Mouse (Mus musculus) heart, postnatal 0 days (tissue): Measurements from ENCODE around the gene Chrna10. TPM values are rescaled to one million over a fixed set of nuclear protein-coding genes. Genes with fewer than 3 reads are reported as not detected.

ENCODE experiments used
- ATAC-seq: fragments of 200-750 bp; cut with Nextera tagmentation; 2 replicates; pipeline ENCODE4 v1.8.0; 2017; ENCODE audit warnings: low read depth, moderate number of reproducible peaks, moderate library complexity; ENCODE audit not compliant: insufficient read depth
- DNase-seq: peaks from one replicate; pipeline ENCODE4 v3.0.0-alpha.2; 2016; ENCODE audit warnings: low spot score
- H3K27ac ChIP-seq: fragments of 300-500 bp; sonication (generic); 2 replicates; pipeline ENCODE4 v1.5.1; 2014; ENCODE audit warnings: low read depth, mild to moderate bottlenecking
- H3K27me3 ChIP-seq: fragments of 300-500 bp; sonication (generic); 2 replicates; pipeline ENCODE4 v1.6.1; 2014; ENCODE audit warnings: low read length, mixed read lengths; ENCODE audit not compliant: control insufficient read depth, insufficient read depth
- H3K36me3 ChIP-seq: fragments of 300-500 bp; sonication (generic); replicated peaks from 2 replicates; pipeline ENCODE4 v1.6.1; 2014; ENCODE audit warnings: low read length, mixed read lengths; ENCODE audit not compliant: control insufficient read depth, insufficient read depth
- H3K4me1 ChIP-seq: fragments of 300-500 bp; sonication (generic); 2 replicates; pipeline ENCODE4 v1.6.1; 2014; ENCODE audit warnings: antibody characterized with exemption; ENCODE audit not compliant: control insufficient read depth, insufficient read depth
- H3K4me2 ChIP-seq: fragments of 300-500 bp; sonication (generic); 2 replicates; pipeline ENCODE4 v1.6.1; 2014; ENCODE audit warnings: low read depth, mild to moderate bottlenecking, low read length, moderate library complexity
- H3K4me3 ChIP-seq: fragments of 300-500 bp; sonication (generic); 2 replicates; pipeline ENCODE4 v1.5.1; 2014; ENCODE audit warnings: low read depth, low read length
- H3K9ac ChIP-seq: fragments of 300-500 bp; sonication (generic); replicated peaks from 2 replicates; pipeline ENCODE4 v1.6.1; 2014; ENCODE audit warnings: low read depth, low read length, mixed read lengths
- H3K9me3 ChIP-seq: fragments of 300-500 bp; sonication (generic); replicated peaks from 2 replicates; pipeline ENCODE4 v1.6.1; 2016; ENCODE audit warnings: low read length; ENCODE audit not compliant: control insufficient read depth
- CTCF ChIP-seq: IDR thresholded peaks from 2 replicates; pipeline ENCODE4 v1.5.1; 2016; ENCODE audit warnings: antibody characterized with exemption, control low read depth, low read depth
- EP300 ChIP-seq: IDR thresholded peaks from 2 replicates; pipeline ENCODE4 v1.6.1; 2016; ENCODE audit warnings: antibody characterized with exemption, low read depth
- WGBS: fragments of 180-500 bp; shearing (Covaris S2); extraction: QIAGEN DNeasy Blood & Tissue Kit; methylation state at CpG from one replicate; pipeline ENCODE4 v1.1.7; 2014; 5-methylcytosine and 5-hydroxymethylcytosine counted together
- polyA plus RNA-seq: library from polyadenylated mRNA; unstranded; fragments of >200 nt; fragmentation: Nextera tagmentation; extraction: Ambion mirVana; gene quantifications from 2 replicates; pipeline ENCODE4 v1.2.1, GENCODE M21; 2015
- total RNA-seq: library from RNA; depleted of rRNA; stranded (reverse); fragments of >200 nt; gene quantifications from 2 replicates; pipeline ENCODE4 v1.2.3, GENCODE M21; 2014; ENCODE audit warnings: low replicate concordance

The Chrna10 gene
- total and polyA plus RNA-seq, 2 experiments from 2014 or later = 0.14 to 0.92 TPM

DNA sequence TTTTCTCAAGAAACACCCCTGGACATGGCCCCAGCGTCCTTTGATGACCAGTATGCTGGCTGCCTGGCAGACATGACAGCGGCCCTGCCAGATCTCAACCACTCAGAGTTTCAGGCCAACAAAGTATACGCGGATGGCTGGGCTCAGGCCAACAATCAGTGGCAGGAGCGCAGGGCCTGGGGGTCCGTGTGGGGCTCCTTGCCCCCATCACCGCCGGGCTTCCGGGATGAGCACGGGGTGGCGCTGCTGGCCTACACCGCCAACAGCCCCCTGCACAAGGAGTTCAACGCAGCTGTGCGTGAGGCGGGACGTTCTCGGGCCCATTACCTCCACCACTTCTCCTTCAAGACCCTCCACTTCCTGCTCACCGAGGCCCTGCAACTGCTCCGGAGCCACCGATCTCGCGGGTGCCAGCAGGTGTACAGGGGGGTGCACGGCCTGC is 9.9 kb downstream of the Chrna10 start:
- peak; percentile 28; the same call in 1 of the 2 replicates for ATAC-seq
- no peak for DNase-seq
- TF ChIP-seq EP300 (no peak), CTCF (no peak)

DNA sequence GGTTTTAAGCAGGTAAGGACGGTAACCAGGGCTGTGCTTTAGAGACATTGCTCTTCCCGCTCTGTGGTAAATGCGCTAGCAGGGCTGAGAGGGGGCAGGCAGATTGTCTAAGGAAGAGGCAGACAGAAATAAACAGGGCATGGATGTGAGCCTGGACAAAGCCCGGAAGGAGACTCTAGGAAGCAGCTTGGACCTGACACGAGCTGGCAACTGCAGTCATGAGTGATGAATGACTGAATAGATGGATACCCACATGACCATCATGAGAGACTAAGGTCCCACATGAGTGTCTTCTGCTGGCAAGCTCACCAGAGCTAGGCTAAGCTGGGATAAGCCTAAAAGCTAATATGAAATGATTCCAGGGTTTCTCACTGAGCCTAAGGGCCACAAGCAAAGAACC is 12.5 kb downstream of the Chrna10 start:
- Histone ChIP-seq H3K9ac (no peak overlapping the region), H3K27me3 (no peaks in the 10 kb centered on the region), H3K4me1 (peaks cover 22% of the 10 kb centered on the region), H3K4me3 (no peak overlapping the region), H3K9me3 (no peaks in the 10 kb centered on the region), H3K36me3 (no peaks in the 10 kb centered on the region), H3K4me2 (no peak overlapping the region), H3K27ac (no peak overlapping the region)
- WGBS = 49% methylated on average over 5 of the region's 5 CpGs
- no peak for ATAC-seq
- DNase-seq = no peak
- no peak for TF ChIP-seq CTCF
- no peak for TF ChIP-seq EP300

More for the DNA sequence above, 9.9 kb downstream of the Chrna10 start:
- Histone ChIP-seq H3K9ac (peak overlapping the region; percentile 47), H3K4me3 (peak overlapping the region; percentile 32), H3K27ac (no peak overlapping the region), H3K36me3 (no peaks in the 10 kb centered on the region), H3K9me3 (no peaks in the 10 kb centered on the region), H3K4me2 (peak overlapping the region; percentile 63), H3K27me3 (no peaks in the 10 kb centered on the region), H3K4me1 (0 out of 2 replicates have a peak, but pooled peaks cover 6% of the 10 kb centered on the region)
- 12% methylated on average over 23 of the region's 23 CpGs for WGBS

DNA sequence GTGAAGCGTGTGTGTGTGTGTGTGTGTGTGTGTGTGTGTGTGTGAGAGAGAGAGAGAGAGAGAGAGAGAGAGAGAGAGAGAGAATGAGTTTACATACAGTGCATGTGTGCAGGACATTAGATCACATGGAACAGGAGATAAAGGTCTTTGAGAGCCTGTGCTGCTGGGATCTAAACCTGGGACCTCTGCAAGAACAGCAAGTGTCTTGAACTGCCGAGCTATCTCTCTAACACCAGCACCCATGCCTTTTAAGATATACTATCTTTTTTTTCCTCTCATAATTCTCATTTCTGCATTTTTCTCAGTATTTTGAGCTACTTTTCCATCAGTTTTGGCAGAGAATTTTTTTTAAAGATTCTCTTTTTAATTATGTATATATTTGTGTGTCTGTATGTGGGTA is 13.1 kb downstream of the Chrna10 start:
- peaks cover 22% of the 10 kb centered on the region for H3K4me1 ChIP-seq
- H3K9ac ChIP-seq = no peak overlapping the region
- 55% methylated on average over 2 of the region's 2 CpGs for WGBS

DNA sequence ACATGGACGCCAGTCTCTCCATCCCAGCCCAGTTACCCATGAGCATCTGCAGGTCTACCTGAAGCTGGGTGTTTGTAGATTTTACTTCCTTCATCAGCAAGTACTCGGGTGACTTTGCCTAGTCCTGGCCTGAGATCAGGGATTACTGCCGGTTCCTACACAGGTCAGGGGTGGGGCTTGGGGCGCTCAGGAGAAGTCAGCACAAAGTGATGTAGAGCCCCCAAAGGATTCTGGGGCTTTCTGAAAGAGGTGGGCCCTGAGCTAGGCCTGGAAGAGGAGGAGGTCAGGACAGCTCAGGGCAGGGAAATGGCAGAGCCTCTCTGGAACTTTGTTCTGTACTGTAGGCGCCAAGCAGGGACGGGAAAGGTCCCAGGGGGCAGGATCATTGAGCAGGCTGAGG is 13.9 kb downstream of the Chrna10 start:
- H3K9ac ChIP-seq = no peak overlapping the region

More for the DNA sequence above, 13.1 kb downstream of the Chrna10 start:
- H3K27ac ChIP-seq = no peak overlapping the region
- no peaks in the 10 kb centered on the region for H3K9me3 ChIP-seq
- no peak overlapping the region for H3K4me2 ChIP-seq
- H3K4me3 ChIP-seq = no peak overlapping the region
- no peak for TF ChIP-seq CTCF
- no peak for TF ChIP-seq EP300
- ATAC-seq (no peak), DNase-seq (no peak)
- H3K36me3 ChIP-seq = no peaks in the 10 kb centered on the region
- no peaks in the 10 kb centered on the region for H3K27me3 ChIP-seq

DNA sequence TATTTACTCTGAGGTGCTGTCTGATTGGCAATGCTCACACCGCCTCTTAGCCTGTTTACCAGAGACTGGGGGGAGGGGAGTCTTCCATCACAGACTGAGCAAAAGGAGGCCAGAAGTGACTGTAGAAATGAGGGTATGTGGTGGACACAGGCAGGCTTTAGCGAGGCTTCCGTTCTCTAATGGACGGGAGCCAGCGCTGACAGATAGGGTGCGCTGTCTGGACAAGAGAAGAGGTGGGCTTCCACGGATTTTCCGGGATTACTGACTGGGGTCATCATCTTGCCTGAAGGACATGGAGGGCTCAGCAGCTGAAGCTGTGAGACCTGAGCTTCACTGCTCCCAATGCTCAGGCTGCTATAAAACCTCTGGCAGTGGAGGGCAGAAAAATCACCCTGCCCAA is 14.4 kb downstream of the Chrna10 start:
- TF ChIP-seq CTCF = 0 out of 2 replicates have a peak, but pooled peaks have one; percentile 0
- TF ChIP-seq EP300 = no peak
- Histone ChIP-seq H3K4me1 (peaks cover 22% of the 10 kb centered on the region), H3K9ac (no peak overlapping the region), H3K4me2 (no peak overlapping the region), H3K9me3 (no peaks in the 10 kb centered on the region), H3K27me3 (no peaks in the 10 kb centered on the region), H3K4me3 (no peak overlapping the region), H3K27ac (no peak overlapping the region), H3K36me3 (no peaks in the 10 kb centered on the region)
- WGBS = 55% methylated on average over 8 of the region's 8 CpGs
- DNase-seq (no peak), ATAC-seq (no peak)

More for the DNA sequence above, 13.9 kb downstream of the Chrna10 start:
- TF ChIP-seq CTCF (no peak), EP300 (no peak)
- DNase-seq = no peak
- no peak for ATAC-seq
- no peak overlapping the region for H3K4me2 ChIP-seq
- H3K27ac ChIP-seq = no peak overlapping the region
- H3K4me3 ChIP-seq = no peak overlapping the region
- no peaks in the 10 kb centered on the region for H3K36me3 ChIP-seq
- H3K4me1 ChIP-seq = peaks cover 22% of the 10 kb centered on the region
- WGBS = 54% methylated on average over 6 of the region's 6 CpGs
- no peaks in the 10 kb centered on the region for H3K9me3 ChIP-seq
- H3K27me3 ChIP-seq = no peaks in the 10 kb centered on the region

DNA sequence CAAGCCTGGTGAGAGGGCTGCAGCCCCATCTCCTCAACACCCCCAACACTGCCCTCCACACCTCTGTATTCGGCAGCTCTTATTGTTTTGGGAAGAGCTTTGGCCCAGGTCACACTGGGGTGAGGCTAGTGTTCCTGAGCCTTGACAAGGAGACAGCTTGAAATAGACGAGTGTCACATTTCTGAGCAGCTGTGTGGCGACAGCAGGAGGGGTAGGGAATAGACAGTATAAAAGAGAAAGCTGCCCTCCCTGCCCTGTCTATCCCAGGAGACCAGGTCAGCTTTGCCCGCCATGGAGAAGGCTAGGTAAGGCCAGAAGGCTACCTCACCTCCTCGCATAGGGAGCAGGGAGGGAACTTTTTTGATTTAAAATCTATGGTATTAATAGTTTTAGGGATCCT is 15.1 kb downstream of the Chrna10 start, which contains the start of gene Art1:
Gene Art1 (plus strand): TSS at position 257 of the 400 bp plus-strand sequence.
- H3K4me3 ChIP-seq = no peak within 1 kb of the TSS
- ATAC-seq (no peak), DNase-seq (no peak)
- peak within 1 kb of the TSS; percentile 65; the same call in 1 of the 2 replicates for H3K4me2 ChIP-seq
- H3K9me3 ChIP-seq = no peaks in the 10 kb centered on the region
- no peaks in the 10 kb centered on the region for H3K36me3 ChIP-seq
- peaks cover 17% of the 10 kb centered on the region for H3K4me1 ChIP-seq
- no peak within 1 kb of the TSS for H3K9ac ChIP-seq
- no peaks in the 10 kb centered on the region for H3K27me3 ChIP-seq
- peak within 1 kb of the TSS; percentile 44 for H3K27ac ChIP-seq
- WGBS = 40% methylated on average over 5 of the region's 5 CpGs
- no peak for TF ChIP-seq CTCF
- no peak for TF ChIP-seq EP300
